Mouse (Mus musculus): ENCODE results near the gene Mymx.
A peak's percentile ranks its signal among the peaks of the same experiment; 100 is the strongest.
"Not testable (repeated sequence)": the region's sequence is repeated elsewhere in the genome, so short reads cannot be mapped to it uniquely, and the experiment has no call there.

Gene Mymx

GRCm38 (mm10) chr17:45601877-45602304 lies at the start of gene Mymx:
Gene Mymx (minus strand): TSS chr17:45602102.
- DNase-seq (ENCODE audit: low spot score) = peak; percentile 59

DNA sequence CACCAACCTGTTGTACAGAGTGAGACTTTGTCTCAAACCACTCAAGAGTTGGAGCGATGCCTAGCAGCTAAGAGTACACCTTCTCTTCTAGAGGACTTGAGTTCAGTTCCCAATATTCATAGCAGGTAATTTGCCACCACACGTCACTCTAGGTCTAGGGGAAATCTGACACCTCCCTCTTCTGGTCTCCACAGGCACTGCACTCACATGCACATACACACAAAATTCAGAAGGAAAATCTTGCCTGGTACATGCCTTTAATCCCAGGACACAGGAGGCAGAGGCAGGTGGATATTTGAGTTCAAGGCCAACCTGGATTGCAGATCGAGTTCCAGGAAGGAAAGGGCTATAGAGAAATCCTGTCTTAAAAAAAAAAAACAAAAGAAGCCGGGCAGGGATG lies 42.3 kb upstream of the Mymx start:
- DNase-seq (ENCODE audit: low spot score) = no peak

DNA sequence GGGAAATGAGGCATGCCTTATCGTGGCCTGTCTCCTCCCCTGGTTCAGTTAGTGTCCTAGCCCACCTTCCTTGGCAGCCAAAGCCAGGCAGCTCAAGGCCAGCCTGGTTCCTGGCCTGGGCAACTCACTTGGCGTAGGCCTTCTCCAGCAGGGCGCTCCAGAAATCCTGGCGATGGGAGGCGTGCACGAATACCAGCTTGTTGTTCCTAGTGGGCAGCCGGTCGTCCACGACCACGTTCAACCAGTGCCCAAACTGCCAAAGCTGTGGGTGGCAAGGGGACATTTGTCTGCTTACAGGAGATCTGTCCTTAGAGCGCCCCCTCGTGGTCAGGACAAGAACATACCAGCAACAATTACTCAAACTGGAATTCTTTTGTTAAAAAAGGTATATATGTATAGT lies 40.8 kb upstream of the Mymx start:
- DNase-seq (ENCODE audit: low spot score) = peak; percentile 80

DNA sequence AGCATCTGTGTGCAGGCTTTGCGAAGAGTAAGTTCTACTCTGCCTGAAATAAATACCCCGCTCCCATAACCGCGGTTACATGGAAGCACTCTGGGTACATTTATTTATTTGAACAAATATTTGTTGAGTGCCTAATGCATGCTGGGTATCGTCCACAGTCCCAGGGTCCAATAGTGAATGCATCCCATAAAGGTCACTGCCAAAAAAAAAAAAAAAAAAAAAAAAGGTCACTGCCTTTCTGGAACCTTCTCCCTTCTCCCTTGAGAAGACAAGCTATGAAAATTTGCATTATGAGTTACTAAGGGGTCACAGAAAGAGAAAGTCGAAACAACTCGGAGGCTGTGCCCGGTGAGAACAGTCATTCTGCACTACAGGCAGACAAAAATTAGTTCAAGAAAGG lies 40.1 kb upstream of the Mymx start:
- no peak for DNase-seq (ENCODE audit: low spot score)

GRCm38 (mm10) chr17:45638596-45639295 lies 36.8 kb upstream of the Mymx start:
- no peak for DNase-seq (ENCODE audit: low spot score)

GRCm38 (mm10) chr17:45634033-45634432 lies 32.1 kb upstream of the Mymx start:
- DNase-seq (ENCODE audit: low spot score) = no peak

GRCm38 (mm10) chr17:45631940-45632339 lies 30.0 kb upstream of the Mymx start:
- no peak for DNase-seq (ENCODE audit: low spot score)

DNA sequence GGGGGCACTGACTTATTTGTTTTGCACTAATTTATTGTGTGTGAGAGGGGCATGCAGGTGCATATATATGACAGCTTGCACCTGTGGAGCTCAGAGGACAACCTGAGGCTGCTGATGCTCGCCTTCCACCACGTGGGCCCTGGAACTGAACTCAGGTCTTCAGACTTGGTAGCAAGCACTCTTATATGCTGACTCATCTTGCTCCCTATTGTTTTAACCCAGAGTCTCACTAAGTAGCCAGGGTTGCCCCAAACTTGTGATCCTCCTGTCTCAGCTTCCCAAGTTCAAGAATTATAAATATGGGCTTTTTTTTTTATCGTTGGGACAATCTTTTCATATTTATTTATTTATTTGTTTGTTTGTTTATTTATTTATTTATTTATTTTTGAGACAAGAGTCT lies 29.1 kb upstream of the Mymx start:
- no peak for DNase-seq (ENCODE audit: low spot score)

DNA sequence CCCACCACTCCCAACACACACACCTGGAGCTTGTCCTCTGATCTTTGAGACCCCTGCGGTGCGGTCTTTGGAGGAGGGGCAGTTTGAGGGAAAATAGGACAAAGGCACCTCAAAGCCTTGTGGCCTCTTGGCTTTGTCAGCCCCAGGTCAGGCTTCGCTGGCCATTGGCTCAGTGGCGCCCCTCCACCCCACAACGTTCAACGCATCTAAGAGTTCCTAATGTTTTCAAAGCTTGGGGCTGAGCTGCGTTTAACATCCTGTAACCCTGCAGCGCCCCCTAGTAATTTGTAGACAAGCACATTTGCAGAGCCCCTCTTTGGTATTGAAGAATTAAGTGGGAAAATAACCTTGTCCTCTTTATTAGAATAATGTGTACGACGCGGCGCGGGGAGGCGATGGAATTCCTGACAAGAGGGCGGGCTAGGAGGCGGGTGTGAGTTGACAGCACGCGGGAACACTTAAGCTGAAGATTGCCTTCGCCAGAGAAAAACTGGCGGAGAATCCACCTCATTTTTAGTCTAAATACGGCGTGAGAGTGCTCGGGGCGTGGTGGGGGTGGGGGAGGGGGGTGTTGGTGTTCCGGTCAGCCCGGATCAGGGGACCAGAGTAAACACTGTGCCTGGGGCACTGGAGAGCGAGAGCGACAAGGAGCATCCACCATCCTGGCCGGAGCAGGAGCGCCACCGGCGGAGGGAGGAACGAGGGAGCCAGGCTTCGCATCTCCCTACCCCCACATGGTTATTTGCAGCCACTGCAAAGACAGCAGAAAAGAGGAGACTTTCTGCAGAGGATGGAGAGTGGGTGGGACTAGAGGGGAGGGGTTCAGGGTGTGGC lies 28.2 kb upstream of the Mymx start:
- peak; percentile 82 for DNase-seq (ENCODE audit: low spot score)

DNA sequence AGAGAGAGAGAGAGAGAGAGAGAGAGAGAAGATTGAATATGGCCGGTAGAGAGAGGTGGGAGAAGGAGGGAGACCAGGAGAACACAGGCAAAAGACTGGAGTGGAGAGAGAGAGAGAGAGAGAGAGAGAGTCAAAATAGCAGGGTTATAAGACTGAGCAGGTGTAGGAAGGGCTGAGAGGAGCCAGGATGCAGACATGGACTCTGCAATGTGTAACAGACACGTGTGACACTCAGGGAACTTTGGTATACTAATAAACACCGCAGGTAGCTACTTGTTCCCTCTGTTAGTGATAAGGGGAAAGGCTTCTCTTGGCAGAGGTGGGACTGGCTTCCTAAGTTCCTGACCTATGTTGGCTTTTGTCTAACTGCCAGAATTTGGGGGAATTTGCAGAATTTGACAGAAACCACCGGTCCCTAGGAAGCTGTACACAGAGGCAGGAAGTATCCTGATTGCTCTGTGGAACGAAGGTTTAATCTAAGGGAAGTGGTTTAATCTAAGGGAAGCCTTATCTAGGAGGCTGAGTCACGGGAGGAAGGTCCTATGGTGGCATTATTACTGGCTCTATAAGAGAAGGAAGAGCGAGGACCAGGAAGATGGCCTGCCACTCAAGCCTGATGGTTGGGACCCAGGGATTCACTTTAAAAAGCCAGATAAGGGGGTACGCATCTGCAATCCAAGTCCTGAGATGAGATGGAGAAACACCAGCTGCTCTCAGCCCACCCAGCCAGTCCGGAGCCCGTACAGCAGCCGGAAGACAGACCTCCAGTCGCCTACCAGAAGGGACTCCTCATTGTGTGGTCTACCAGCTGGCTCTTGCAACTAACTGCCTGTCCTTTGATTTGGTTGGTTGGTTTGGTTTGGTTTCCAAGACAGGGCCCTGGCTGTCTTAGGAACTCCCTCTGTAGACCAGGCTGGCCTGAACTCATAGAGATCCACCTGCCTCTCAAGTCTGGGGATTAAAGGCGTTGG lies 27.3 kb upstream of the Mymx start:
- DNase-seq (ENCODE audit: low spot score) = peak; percentile 35

- DNase-seq (ENCODE audit: low spot score) = no peak
Observed at GRCm38 (mm10) chr17:45628160-45628559, 26.3 kb upstream of the Mymx start.

GRCm38 (mm10) chr17:45626577-45627134 lies 24.8 kb upstream of the Mymx start:
- DNase-seq (ENCODE audit: low spot score) = peak; percentile 97

DNA sequence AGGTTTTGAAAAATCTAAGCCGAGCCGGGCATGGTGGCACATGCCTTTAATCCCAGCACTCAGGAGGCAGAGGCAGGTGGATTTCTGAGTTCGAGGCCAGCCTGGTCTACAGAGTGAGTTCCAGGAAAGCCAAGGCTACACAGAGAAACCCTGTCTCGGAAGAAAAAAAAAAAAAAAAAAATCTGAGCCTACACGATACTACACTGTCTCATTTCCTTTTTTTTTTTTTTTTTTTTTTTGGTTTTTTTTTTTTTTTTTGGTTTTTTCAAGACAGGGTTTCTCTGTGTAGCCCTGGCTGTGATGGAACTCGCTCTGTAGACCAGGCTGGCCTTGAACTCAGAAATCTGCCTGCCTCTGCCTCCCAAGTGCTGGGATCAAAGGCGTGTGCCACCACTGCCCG lies 21.5 kb upstream of the Mymx start:
- DNase-seq (ENCODE audit: low spot score) = not testable (repeated sequence)

GRCm38 (mm10) chr17:45619386-45620256 lies 17.7 kb upstream of the Mymx start:
- DNase-seq (ENCODE audit: low spot score) = no peak

GRCm38 (mm10) chr17:45618941-45619385 lies 17.1 kb upstream of the Mymx start:
- no peak for DNase-seq (ENCODE audit: low spot score)

DNA sequence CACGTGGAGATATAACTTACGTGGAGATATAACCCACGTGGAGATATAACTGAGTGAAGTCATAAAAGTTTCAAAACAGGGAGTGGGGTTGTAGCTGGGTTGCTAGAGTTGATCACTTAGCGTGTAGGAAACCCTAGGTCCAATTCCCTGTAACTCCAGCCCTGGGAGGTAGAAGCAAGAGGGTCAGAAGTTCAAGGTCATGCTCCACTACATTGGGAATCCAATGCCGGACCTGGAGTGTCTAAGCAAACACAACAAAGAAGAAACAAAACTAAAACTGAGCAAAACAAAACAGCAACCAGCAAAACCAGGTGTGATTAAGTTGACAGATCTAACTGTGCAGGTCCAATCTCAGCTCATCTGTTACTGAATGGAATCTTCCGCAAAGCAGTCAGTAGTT lies 15.8 kb upstream of the Mymx start:
- DNase-seq (ENCODE audit: low spot score) = no peak

DNA sequence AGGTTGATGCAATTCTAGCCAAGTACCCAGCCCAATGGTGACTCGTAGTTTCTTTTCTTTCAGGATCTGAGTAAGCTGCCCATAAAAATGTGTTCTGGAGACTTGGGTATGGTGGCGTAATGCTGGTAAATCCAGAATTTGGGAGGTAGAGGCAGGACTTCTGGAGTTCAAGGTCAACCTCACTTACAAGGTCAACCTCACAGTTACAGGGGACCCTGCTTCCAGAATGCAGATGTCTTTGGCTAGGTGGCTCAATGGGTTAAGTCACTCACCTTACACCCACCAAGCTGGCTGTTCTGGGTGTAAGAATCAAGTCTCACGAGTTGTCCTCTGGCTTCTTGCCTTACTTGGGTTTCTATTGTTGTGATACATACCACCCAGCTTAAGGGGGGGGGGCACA lies 14.8 kb upstream of the Mymx start:
- no peak for DNase-seq (ENCODE audit: low spot score)

DNA sequence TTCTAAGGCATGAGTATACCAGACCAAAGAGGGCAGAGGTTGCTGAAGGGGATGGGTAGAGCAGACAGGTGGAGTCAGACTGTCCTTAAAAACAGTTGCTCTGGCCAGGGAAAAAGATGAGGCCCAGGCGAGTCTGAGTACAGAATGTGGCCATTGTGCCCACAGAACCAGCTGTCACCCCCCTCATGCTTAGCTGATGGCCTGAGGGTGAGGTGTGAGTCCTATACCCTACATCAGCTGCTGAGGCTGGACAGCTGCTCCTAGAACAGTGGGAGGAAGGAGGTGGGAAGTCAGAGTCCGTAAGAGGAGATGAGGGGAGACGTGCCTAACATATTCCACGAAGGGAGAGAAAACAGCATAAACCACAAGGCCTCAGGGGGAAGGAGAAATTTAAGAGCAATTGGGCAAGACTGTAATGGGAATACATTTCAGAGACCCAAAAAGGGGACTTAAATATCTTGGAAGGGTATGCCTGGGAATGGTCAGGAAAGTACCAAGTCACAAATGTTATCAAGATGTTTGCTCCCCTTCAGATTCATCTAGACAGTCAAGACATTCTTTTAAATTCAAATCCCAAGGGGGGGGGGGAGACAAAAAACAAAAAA lies 14.2 kb upstream of the Mymx start:
- no peak for DNase-seq (ENCODE audit: low spot score)

- DNase-seq (ENCODE audit: low spot score) = no peak
Observed at GRCm38 (mm10) chr17:45612921-45613320, 11.0 kb upstream of the Mymx start.

GRCm38 (mm10) chr17:45612008-45612407 lies 10.1 kb upstream of the Mymx start:
- DNase-seq (ENCODE audit: low spot score) = no peak
